Mouse (Mus musculus) thymus, adult 18-20 months (tissue): ENCODE data around the gene Hsd17b13.
A peak's percentile ranks its signal among the peaks of the same experiment; 100 is the strongest.
"Not testable (repeated sequence)": the region's sequence is repeated elsewhere in the genome, so short reads cannot be mapped to it uniquely, and the experiment has no call there.

Experiments
- DNase-seq, 2 experiments: peaks; one replicate each; pipeline ENCODE4 v3.0.0; 2022; ENCODE audit warnings: mixed read lengths in 2 of 2

The Hsd17b13 gene

DNA sequence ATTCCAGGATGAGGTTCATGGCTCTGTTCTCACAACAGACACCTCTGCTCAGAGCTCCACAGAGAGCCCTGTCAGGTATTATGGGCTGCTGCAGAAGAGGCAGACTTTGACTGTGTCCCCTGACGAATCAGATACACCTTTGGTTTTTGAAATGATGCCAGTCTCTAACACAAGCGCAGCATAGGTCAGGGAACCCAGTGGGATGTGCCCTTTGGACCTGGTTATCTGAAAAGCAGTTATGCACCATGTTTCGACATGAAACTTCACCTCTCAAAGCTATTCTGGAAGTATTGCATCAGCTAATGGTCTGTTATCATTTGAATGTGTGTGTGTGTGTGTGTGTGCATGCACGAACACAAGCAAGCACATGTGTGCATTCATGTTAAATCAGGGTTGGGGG is at the start of gene Hsd17b13:
Hsd17b13 (minus strand) TSS at position 114 of the 400 bp plus-strand sequence.
- DNase-seq, result no peak

DNA sequence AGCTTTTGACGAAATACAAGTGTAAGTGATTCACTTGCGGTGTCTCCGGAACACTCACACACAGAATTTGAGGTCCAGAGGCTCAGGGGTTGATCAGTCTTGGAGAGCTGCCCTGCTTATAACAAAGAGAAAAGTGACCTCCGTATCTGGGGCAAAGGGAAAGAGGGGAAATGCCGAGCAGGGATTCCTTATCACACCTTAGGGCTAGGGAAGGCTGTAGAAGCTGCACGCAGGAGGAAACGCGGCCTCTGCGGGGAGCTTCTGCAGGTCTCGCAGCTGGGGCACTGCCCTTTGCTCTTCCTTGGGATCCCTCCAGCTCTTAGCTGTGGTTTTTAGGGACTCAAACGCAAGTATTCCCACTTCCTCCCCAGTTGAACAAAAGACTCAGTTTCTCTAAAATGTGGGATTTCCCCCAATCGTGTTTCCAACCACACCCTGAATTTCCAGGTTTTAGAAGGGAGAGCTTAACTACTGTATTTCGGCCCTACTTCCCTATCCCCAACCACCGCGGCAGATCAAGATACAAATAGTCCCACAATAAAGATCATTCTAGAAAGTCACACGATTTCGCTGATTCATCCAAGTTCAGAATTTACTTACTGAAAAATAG is 48.1 kb upstream of the Hsd17b13 start:
- DNase-seq, result no peak

DNA sequence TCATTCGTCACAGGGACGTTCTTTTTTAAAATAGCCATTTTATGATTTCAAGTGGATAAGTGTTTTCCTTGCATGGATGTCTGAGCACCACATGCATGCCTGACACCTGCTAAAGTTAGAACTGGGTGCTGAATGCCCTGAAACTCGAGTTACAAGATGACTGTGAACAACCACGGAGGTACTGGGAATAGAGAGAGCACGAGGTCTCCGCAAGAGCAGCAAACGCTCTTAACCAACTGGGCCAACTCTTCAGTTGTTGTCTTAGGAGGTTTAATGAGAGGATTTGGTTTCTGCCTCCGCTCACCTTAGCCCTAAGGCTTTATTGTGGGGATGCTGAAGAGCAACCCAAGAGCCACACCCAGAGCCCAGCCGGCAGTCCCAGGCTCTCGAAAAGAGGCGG is 47.6 kb upstream of the Hsd17b13 start:
- no peak for DNase-seq

DNA sequence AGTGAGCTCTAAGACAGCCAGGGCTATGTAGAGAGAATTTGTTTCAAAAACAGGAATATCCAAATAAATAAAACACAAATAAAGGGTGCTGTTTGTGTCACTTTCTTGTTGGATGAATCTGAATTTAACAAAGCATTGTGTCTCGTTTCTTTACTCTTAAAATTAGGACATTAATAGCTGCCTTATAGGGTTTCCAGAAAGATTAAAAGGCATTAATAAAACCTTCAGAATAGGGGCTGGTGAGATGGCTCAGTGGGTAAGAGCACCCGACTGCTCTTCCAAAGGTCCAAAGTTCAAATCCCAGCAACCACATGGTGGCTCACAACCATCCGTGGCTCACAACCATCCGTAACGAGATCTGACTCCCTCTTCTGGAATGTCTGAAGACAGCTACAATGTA is 47.0 kb upstream of the Hsd17b13 start:
- not testable (repeated sequence) for DNase-seq

DNA sequence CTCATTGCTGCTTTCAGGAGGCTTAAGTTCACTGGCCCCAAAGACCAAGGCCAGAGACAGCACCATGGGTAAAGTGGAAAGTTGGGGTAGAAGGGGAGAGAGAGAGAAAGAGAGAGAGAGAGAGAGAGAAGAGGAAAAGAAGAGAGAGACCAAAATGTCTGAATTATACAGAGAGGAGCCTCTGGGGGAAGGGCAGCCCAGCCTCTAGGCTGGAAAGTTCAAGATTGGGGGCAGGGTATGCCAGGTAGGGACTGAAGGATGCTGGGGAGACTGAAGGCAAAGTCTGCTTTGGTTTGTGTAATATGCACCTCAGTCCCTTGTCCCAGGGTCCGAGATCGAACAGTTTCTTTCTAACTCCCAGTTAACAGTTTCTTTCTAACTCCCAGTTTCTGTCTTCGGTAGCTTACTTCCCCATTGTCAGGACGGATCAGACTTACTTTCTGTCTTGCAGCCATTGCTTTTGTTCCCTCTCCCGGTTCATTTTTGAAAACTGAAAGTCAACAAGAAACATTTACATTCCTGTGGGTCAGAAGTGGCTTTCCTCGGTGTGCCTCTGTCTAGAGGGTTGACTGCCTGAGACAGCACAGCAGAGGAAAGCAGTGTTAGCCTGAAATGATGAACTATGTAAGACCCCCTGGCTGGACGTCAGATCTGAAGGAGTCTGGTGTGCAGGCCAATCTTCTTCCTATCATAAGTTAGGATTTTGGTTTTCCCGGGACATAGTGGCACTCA is 46.2 kb upstream of the Hsd17b13 start:
- no peak for DNase-seq

DNA sequence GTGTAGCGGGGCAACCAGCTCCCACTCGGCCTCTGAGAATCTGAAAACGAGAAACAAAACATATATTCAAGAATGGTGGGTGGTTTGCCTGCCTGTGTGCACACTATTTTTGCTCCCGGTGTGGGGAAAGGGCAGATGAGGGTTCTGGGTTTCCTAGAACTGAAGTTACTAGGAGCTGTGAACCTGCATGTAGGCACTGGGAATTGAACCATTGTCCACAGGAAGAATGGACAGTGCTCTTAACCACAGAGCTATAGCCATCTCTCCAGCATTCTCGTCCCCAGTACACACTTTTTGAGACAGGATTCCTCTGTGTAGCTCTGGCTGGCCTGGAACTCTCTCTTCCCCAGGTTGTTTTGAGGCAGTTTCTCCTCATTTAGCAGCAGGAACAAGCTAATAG is 45.3 kb upstream of the Hsd17b13 start:
- no peak for DNase-seq

DNA sequence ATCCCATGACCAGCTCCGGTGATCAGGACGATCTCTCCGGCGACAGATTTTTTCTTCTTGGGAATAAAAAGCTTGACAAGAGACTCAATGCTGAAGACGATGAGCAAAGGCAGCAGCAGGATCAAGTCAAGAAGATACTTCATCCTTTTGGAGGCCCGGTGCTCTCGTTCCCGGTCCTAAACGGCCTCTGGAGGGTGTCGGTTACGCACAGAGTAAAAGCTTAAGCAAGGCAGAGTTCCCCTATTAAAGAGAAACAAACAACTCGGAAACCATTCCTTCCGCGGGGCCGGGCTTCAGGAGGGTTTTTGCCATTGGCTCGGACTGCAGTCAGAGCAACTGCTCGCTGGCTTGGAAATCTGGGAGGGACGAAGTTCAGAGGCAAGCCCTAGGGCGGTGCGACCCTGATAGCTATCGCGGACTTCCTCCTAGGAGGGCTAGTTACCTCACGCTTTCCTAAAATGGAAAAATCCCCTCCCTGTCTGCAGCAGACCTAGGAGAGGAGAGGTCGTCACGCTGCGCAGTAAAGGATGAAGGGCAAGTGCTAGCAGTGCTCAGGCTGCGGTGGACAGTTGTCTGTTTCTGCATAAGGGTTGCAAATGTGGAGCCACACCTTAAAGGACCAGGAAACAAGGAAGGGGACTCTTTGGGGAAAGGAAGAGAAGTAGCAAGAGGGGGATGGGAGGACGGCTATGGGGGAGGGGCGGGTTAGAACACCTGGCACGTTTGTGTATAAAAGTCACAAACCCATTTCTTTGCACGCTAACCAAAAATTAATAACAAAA is 44.6 kb upstream of the Hsd17b13 start, which contains the start of gene Hsd17b11:
Hsd17b11 (minus strand) TSS at position 323 of the 782 bp plus-strand sequence.
- DNase-seq, result peak; percentile 62 to 63

DNA sequence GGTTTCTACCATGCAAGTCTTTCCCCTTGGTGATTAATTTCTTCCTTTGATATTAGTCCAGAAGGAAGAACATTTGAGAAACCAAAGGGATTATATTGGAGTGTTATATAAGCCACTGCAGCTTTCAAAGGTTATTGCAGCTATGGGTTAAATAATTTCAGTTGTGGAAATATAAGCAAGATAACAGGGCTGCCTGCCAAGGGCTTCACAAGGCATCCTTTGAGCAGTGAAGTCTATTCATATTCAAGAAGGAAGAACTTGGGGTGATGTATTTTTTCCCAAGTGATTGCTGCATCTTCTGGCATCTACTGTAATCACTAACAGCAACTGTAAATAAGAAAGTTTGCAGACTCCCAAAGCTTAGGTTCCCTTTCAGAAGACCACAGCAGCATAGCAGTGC is 34.2 kb upstream of the Hsd17b13 start:
- DNase-seq, result no peak

DNA sequence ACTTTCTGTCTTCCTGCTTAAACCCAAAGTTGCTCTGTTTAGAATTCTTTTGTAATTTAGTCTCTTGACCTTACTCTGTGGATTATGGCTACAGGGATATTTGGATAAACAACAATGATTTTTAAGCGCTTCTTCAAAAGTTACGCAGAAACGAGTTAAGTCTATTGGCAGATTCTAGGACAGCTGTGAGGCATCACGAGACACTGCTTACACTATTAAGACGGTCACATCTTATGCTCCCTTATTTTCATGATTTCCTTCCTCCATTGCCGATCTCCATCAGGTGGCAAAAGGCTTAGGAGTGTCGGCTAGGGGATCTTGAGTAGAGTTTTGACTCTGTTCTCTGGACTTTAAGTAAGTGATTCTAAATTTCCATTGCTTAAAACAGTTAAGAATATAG is 33.1 kb upstream of the Hsd17b13 start:
- no peak for DNase-seq

DNA sequence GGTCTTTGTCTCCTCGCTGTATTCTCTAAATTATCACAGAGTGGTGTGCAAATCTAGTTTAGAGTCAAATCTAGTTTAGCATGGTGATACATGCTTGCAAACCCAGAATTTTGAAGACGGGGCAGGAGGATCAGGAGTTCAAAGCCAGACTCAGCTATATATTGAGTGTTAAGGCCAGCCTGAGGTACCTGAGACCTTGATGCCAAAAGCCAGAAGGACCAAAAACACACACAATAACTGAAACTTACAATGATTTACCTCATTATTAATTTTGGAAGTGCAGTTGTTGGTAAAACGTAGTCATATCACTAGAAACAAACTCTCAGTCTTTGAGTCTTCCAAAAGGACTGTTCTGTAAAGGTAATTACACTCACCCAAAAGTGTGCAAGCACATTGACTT is 32.2 kb upstream of the Hsd17b13 start:
- no peak for DNase-seq

DNA sequence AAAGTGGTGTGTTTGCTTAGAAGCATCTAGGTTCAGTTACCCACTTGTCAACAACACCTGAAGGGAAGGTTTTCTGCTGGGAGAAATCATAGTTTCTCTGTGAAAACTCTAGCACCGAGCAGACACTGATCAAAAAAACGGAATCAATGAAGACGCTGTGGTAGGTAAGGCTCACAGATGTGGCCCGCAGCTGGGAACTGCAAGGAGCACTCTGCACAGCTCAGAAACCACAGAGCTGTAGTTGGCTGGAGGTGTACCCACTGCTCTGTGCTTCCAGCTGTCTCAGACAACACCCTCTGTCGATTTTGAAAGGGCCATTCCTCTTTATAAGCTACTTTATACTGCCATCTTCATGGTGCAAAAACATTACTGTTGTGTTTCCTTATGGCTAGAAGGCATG is 30.6 kb upstream of the Hsd17b13 start:
- peak; percentile 60 to 74 for DNase-seq

DNA sequence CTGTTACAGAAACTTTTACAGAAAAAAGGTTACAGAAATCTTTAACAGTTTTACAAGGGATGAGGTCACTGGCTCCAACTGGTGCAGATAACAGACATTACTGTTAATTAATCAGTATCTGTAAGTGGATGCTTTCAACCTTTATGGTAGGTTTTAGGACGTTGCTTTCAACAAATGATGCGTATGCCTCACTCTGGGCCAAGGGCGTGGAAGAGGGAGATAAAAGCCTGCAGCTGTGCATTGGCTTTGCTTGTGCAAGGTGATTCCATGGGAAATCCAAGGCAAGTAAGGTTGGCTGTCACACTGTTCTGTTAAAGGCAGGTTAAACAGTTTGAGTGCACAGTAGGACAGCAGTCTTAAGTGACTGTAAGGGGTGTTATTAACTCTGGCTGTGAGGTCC is 29.6 kb upstream of the Hsd17b13 start:
- DNase-seq, result no peak

DNA sequence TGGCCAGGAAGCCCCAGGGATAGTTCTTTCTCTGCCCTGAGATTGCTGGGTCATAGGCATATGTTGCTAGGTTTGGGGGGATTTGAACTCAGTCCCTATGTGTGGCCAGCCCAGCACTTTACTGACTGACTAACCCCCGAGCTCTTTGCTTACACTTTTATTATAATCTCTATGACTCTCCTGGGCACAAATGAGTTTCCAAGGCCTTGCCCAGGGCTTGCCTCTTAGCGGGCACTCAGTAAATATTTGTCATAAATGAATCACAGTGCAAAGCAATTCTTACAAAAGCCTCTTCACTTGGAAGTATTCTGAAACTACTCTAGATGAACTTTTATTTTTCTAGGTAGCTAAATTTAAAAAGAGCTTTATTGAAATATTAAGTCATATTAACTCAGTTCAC is 26.7 kb upstream of the Hsd17b13 start:
- no peak for DNase-seq

DNA sequence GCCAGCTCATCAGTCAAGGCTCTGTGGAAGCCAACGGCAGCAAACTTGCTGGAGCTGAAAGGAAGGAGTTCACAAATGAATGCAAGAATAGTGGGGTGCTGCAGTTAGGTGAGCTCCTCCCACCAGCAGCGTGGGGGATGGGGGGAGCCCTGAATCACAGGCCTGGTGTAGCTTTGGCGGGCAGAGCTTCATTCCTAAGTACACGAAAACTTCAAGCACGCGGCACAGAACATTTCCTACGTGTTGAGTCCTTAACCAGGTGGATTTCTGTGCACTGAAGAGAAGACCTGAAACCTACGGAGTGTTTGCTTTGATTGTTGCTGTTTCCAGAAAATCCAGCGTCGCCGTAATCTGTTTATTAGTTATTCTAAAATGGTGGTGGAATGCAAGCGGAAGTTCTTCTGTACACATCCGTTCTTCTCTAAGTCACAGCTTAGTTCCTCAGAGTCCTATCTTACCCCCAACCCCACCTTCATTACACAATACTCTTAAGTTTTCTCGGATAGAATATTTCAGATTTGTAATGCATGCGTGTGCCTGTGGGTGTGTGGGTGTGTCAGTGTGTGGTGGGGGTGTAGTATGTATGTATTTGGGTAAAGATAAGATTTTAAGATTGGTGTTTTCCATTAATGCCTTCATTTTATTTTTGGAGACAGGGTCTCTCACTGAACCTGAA is 26.2 kb upstream of the Hsd17b13 start:
- no peak for DNase-seq

DNA sequence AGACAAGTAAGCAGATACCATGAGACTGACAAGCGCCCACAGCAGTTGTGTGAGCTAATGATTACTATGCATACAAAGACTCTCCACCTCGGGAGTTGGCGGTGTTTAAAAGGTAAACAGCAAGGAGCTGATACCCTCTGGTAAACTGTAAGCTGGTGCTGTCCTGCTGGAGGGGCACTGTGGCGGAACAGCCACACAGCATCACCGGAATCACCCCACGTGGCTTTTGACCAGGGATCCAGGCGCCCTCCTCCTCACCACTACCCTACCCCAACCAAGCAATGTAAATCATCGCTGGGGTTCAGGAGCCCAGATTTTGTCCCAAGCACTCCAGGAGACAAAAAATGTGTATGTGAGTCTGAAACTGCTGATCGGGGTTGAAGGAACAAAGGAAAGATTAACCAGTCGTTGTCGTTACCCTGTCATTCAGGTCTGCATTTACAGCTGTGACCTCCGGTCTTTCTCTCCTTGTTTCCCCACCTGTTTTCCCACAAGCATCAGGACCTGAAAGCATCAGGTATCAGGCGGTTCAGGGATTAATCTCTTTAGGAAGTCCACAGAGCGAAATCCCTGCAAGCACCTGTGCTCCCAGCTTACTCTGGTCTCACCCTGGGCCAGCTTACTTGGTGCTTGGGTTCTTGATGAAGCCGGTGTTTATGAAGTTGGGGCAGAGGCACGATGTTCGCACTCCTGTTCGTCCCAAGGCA is 25.5 kb upstream of the Hsd17b13 start:
- no peak for DNase-seq

DNA sequence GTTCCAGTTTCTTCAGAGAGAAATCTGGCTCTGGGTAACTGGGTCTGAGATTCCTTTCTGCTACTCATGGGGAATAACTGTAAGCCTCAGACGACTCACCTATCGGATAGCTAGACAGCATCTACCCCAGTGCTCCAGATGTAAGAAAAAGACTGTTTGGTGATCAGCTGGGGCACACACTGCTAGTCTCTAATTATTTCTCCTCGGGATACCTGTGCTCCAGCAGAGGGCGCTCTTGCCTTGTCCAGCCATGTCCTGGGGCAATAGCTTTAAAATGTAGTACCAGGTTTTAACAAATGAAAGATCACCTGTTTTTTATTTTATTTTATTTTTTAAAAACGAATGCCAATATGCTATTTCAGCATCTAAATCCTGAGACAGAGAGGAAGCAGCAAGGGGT is 22.5 kb upstream of the Hsd17b13 start:
- peak; percentile 48 to 50 for DNase-seq

DNA sequence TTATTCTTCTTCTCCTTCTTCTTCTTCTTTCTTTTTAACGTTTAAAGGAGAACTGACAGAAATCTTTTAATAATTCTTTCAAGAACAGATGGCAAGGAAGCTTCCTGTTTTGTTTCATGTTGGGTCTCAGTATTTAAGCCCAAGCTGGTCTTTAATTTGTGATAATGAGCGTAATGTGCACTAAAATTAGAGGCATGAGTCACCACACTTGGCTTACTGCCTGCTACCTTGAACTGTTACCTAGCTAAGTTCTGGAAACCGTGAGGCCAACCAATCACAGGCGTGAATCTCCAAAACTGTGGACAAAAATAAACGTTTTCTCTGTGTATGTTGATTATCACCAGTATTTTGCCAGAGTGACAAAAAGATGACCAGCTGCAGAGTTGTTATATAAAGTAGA is 21.5 kb upstream of the Hsd17b13 start:
- DNase-seq, result no peak

DNA sequence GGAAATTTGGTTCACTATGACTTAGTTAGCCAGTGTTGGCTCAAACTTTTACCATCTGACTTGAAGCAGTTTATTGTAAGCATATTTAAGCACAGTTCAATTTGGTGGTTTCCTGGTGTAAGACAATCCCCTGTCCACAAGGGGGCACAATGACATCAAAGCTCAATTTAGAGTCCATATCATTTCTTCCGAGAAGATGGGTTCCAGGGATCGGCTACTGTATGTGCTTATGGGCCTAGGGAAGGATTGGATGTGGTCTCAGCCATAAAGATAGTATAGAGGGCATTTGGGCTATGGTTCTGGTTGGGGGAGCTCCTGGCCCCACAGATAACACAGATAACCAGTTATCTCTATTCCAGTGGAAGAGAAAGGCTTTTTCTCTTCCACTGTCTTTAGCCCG is 18.0 kb upstream of the Hsd17b13 start:
- DNase-seq, result no peak

DNA sequence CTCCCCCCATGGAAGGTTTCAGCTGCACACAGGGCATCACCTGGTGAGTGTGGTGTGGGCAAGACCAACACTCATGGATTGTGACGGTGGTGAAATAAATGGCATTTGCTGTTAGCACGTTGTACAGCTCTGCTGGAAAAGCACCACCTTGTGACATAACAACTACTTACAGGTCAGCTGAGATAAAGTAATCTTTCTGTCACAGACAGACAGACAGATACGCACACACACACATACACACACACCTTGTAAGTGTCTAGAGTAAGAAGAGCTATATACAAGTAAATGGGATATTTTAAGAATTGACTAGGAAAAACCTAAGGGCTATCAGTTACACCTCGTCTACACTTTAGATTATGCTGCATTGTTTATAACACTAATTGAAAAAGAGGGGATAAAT is 17.5 kb upstream of the Hsd17b13 start:
- DNase-seq, result no peak

DNA sequence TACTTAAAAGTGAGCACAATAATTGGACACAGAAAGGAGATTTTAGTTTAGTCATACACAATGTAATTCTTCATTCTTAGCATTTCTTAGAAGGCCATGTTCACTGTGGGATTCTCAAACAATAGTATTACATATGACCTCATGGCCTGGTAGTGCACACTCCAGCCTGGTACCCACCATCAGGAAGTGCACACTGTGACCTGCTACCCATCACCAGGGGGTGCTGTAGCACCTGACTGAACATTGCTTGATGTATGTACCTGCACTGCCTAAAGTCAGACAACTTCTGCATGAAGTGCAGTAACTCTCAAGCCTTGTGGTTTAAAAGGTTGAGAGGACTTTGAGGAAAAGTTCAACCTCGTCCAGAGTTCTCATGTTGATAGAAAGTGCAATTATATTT is 16.4 kb upstream of the Hsd17b13 start:
- no peak for DNase-seq

DNA sequence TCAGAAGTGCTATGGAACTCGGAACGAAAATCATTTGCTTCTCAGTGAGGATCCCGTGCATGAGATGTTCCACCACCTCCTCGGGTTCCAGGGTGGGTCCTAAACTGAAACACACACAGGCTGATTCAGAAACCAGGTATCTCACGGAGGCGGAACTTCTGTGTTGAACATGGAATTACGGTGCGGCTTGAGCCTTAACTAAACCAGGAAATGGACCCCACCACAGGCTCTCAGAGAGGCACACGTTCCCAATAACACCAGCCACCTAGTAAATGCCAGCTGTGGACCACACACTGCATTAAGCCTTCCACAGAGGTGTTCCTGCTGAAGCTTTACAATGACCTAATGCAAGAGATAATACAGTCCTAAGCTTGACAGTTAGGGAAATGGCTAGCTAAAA is 15.6 kb upstream of the Hsd17b13 start:
- DNase-seq, result no peak

DNA sequence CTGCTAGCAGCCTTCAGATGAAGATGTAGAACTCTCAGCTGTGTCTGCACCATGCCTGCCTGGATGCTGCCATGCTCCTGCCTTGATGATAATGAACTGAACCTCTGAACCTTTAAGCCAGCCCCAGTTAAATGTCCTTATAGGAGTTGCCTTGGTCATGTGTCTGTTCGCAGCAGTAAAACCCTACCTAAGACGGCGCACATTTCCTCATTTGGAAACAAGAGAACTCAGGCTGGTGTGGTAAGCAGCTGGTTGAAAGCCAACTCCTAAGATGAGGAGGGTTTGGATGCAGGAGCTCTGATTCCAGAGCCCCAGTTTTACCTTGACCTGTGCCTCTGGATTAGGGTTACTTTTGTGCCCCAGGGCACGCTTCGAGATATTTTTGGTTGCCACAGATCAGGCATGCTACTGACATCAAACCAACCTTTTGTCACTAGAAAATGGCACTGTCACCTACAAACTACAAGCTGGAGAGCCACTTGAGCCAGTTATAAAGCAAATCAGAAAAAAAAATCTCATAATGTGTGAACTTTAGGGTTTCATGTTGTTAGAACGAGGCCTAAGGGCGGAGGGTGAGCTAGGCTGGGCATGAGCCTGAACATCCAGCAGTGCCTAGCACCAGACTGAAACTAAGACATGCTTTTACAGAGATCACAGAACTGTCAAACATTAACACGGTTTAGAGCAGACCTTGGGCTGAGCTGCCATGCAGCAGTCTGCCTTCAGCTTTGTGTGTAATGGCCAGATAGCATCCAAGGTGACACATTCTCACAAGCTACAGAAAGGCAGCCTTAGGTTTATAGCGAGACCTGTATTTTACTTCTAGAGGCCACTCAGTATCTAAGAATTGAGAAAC is 3.7 kb upstream of the Hsd17b13 start:
- DNase-seq, result no peak
